Mouse (Mus musculus) fat pad, adult 2 months (tissue): ENCODE measurements around the gene Asb3.

Experiments used
- DNase-seq: peaks from one replicate; pipeline ENCODE4 v3.0.0-alpha.2; 2011; ENCODE audit warnings: low read depth, low spot score; ENCODE audit errors: extremely low read depth

The Asb3 gene

GRCm38 (mm10) chr11:30885171-30885871 is at the start of gene Asb3, which contains the start of gene Gpr75:
Asb3 (plus strand) TSS chr11:30885416.
Gpr75 (plus strand) TSS chr11:30885358.
- DNase-seq = no peak

GRCm38 (mm10) chr11:30838793-30839192 is 46.4 kb upstream of the Asb3 start:
- no peak for DNase-seq

- DNase-seq = no peak
Measured at GRCm38 (mm10) chr11:30844355-30844754, 40.9 kb upstream of the Asb3 start.

- no peak for DNase-seq
Measured at GRCm38 (mm10) chr11:30872425-30872824, 12.8 kb upstream of the Asb3 start.

- DNase-seq = no peak
Measured at GRCm38 (mm10) chr11:30888153-30888552, 2.9 kb downstream of the Asb3 start.

- DNase-seq = no peak
Measured at GRCm38 (mm10) chr11:30896201-30896600, 11.0 kb downstream of the Asb3 start.

- DNase-seq = no peak
Measured at GRCm38 (mm10) chr11:30899312-30899711, 14.1 kb downstream of the Asb3 start.

- no peak for DNase-seq
Measured at GRCm38 (mm10) chr11:30912311-30912710, 27.1 kb downstream of the Asb3 start.

GRCm38 (mm10) chr11:30920641-30921040 is 35.4 kb downstream of the Asb3 start:
- no peak for DNase-seq

- DNase-seq = no peak
Measured at GRCm38 (mm10) chr11:30923283-30923682, 38.1 kb downstream of the Asb3 start.

- DNase-seq = no peak
Measured at GRCm38 (mm10) chr11:30928079-30928478, 42.9 kb downstream of the Asb3 start.

GRCm38 (mm10) chr11:30928498-30928897 is 43.3 kb downstream of the Asb3 start:
- no peak for DNase-seq

GRCm38 (mm10) chr11:30943522-30943921 is 58.3 kb downstream of the Asb3 start:
- no peak for DNase-seq

GRCm38 (mm10) chr11:30952829-30953228 is 67.6 kb downstream of the Asb3 start:
- no peak for DNase-seq

- no peak for DNase-seq
Measured at GRCm38 (mm10) chr11:30953469-30954154, 68.4 kb downstream of the Asb3 start.

GRCm38 (mm10) chr11:30954279-30954725 is 69.1 kb downstream of the Asb3 start, which contains the start of gene Erlec1:
Erlec1 (minus strand) TSS chr11:30954335.
- DNase-seq = peak; percentile 13

- DNase-seq = no peak
Measured at GRCm38 (mm10) chr11:30985237-30985636, 100.0 kb downstream of the Asb3 start.

- peak; percentile 19 for DNase-seq
Measured at GRCm38 (mm10) chr11:30985877-30986624, 100.8 kb downstream of the Asb3 start, which contains the start of gene Chac2. Chac2 (minus strand) TSS chr11:30986350.

GRCm38 (mm10) chr11:30986625-30987017 is 101.4 kb downstream of the Asb3 start:
- DNase-seq = no peak

- no peak for DNase-seq
Measured at GRCm38 (mm10) chr11:30996670-30997069, 111.5 kb downstream of the Asb3 start.

GRCm38 (mm10) chr11:30998199-30998598 is 113.0 kb downstream of the Asb3 start:
- DNase-seq = no peak
